Mouse (Mus musculus) macrophage (primary cell): ENCODE results near the gene Polr2i. TPM values are rescaled to one million over a fixed set of nuclear protein-coding genes. Genes with fewer than 3 reads are reported as not detected.
"Not testable (repeated sequence)": the region's sequence is repeated elsewhere in the genome, so short reads cannot be mapped to it uniquely, and the experiment has no call there.

Source experiments
- H3K27ac ChIP-seq: fragments of 350-480 bp; formaldehyde crosslinking; 2 replicates; pipeline ENCODE4 v1.9.0; 2021
- H3K36me3 ChIP-seq: fragments of 350-480 bp; formaldehyde crosslinking; 2 replicates; pipeline ENCODE4 v1.9.0; 2021; ENCODE audit errors: inconsistent target
- H3K4me3 ChIP-seq: fragments of 350-480 bp; formaldehyde crosslinking; 2 replicates; pipeline ENCODE4 v1.9.0; 2021; ENCODE audit errors: inconsistent target
- H3K79me2 ChIP-seq: fragments of 350-480 bp; formaldehyde crosslinking; 2 replicates; pipeline ENCODE4 v1.9.0; 2021; ENCODE audit errors: inconsistent target
- WGBS: methylation state at CpG from one replicate; pipeline ENCODE4 v1.1.7; 2026; ENCODE audit warnings: inconsistent platforms; ENCODE audit not compliant: missing documents; 5-methylcytosine and 5-hydroxymethylcytosine counted together
- polyA plus RNA-seq: library from polyadenylated mRNA; stranded (reverse); fragments of 250-400 nt; gene quantifications from 3 replicates; pipeline ENCODE4 v1.2.4, GENCODE M21; 2018; ENCODE audit warnings: inconsistent platforms

Gene Polr2i
- polyA plus RNA-seq, 1 experiment from 2014 or later, result 34.2 TPM

GRCm38 (mm10) chr7:30197592-30198129, 34.1 kb upstream of the Polr2i start:
- no peak overlapping the region for H3K27ac ChIP-seq
- 51% methylated on average over 5 of the region's 5 CpGs for WGBS

GRCm38 (mm10) chr7:30198481-30198971, 33.2 kb upstream of the Polr2i start, which contains the start of gene Capns1:
Capns1 (minus strand) TSS chr7:30198811.
- no peak within 1 kb of the TSS for H3K4me3 ChIP-seq
- 13% methylated on average over 8 of the region's 8 CpGs for WGBS

More at GRCm38 (mm10) chr7:30197592-30198129, 34.1 kb upstream of the Polr2i start:
- H3K4me3 ChIP-seq, result no peak overlapping the region
- peaks cover 20% of the 10 kb centered on the region for H3K79me2 ChIP-seq
- H3K36me3 ChIP-seq, result peaks cover 3% of the 10 kb centered on the region; the same call in 1 of the 2 replicates

GRCm38 (mm10) chr7:30199498-30200139, 32.1 kb upstream of the Polr2i start:
- 88% methylated on average over 18 of the region's 18 CpGs for WGBS
- no peaks in the 10 kb centered on the region for H3K36me3 ChIP-seq
- H3K79me2 ChIP-seq, result peaks cover 2% of the 10 kb centered on the region
- H3K4me3 ChIP-seq, result no peak overlapping the region
- no peak overlapping the region for H3K27ac ChIP-seq

More at GRCm38 (mm10) chr7:30198481-30198971, 33.2 kb upstream of the Polr2i start, which contains the start of gene Capns1:
- Histone ChIP-seq H3K27ac (no peak within 1 kb of the TSS), H3K36me3 (no peaks in the 10 kb centered on the region), H3K79me2 (peaks cover 11% of the 10 kb centered on the region)

- 94% methylated on average over 5 of the region's 5 CpGs for WGBS
These were observed 31.5 kb upstream of the Polr2i start for GRCm38 (mm10) chr7:30200200-30200599.

DNA sequence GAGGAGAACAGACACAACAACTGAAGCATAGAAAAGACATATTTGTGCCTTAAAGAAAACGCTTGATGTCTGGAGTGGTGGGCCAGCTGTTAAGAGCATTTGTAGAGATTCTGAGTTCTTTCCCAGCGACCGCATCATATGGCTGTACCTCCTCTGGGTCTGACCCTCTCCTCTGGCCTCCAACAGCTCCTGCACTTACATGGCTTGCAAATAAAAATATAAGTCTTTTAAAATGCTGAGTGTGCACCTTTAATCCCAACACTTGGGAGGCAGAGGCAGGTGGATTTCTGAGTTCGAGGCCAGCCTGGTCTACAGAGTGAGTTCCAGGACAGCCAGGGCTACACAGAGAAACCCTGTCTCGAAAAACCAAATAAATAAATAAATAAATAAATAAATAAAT, 31.1 kb upstream of the Polr2i start:
- H3K36me3 ChIP-seq, H3K27ac ChIP-seq, H3K4me3 ChIP-seq, H3K79me2 ChIP-seq: not testable (repeated sequence)
- 100% methylated on average over 3 of the region's 5 CpGs for WGBS

More at GRCm38 (mm10) chr7:30200200-30200599, 31.5 kb upstream of the Polr2i start:
- H3K36me3 ChIP-seq, result no peaks in the 10 kb centered on the region
- H3K4me3 ChIP-seq, result no peak overlapping the region
- H3K27ac ChIP-seq, result no peak overlapping the region
- no peaks in the 10 kb centered on the region for H3K79me2 ChIP-seq

DNA sequence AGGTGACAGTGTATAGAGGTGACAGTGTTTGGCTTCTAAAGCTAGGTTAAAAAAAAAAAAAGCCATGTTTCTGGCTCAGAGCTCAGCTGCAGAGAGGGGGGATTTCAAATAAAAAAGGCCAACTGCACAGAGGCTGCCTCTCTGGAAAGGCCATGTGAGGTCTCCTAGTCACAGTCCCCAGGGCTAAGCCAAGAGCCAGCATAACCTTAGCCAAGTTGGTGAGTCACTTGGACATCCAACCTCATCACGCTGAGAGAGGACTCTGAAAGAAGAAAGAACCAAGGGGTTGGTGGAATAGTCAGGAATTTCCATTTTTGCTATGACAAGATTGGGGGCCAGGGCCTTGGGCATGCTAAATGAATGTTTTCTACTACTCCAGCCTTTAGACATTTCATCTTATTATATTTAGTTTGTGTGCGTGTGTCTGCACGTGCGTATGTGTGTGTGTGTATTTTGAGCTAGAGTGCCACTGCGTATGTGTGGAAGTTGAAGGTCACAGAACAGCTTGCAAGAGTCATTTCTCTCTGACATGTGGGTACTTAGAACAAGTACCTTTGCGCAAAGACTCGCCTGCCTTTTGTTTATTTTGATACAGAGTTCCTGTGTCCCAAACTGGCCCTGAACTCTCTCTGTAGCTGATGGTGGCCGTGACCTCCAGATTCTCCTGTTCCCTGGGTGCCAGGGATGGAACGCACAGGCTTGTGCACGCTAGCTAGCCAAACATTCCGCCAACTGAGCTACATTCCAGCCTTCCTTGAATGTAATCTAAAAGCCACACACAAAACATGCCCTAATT, 28.7 kb upstream of the Polr2i start:
- Histone ChIP-seq H3K4me3 (no peak overlapping the region), H3K36me3 (no peaks in the 10 kb centered on the region), H3K79me2 (no peaks in the 10 kb centered on the region), H3K27ac (no peak overlapping the region)
- whole genome bisulfite sequencing, result 96% methylated on average over 11 of the region's 11 CpGs

GRCm38 (mm10) chr7:30204380-30204779, 27.4 kb upstream of the Polr2i start:
- Histone ChIP-seq H3K79me2 (no peaks in the 10 kb centered on the region), H3K4me3 (no peak overlapping the region), H3K36me3 (no peaks in the 10 kb centered on the region), H3K27ac (no peak overlapping the region)
- WGBS, result 49% methylated on average over 8 of the region's 8 CpGs

DNA sequence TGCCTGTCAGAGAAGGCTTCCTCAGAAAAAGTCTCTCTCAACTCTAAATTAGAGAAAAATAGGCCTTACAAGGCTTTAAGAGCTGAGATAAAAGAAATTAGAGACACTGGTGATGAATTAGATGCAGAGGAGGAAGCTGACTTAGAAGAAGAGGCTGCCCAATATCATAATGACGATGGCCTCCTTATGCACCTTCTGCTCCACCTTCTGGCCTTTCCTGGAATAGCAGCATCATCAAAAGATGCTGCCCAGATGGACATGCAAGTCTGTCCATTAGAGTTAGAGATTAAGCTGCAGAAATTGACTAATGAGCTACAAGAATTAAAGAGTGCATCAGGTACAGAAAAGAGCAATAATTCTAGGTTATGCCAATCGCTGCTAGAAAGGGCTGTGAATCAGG, 26.4 kb upstream of the Polr2i start:
- 14% methylated on average over 2 of the region's 2 CpGs for WGBS
- Histone ChIP-seq H3K27ac (no peak overlapping the region), H3K4me3 (no peak overlapping the region), H3K36me3 (no peaks in the 10 kb centered on the region), H3K79me2 (no peaks in the 10 kb centered on the region)

DNA sequence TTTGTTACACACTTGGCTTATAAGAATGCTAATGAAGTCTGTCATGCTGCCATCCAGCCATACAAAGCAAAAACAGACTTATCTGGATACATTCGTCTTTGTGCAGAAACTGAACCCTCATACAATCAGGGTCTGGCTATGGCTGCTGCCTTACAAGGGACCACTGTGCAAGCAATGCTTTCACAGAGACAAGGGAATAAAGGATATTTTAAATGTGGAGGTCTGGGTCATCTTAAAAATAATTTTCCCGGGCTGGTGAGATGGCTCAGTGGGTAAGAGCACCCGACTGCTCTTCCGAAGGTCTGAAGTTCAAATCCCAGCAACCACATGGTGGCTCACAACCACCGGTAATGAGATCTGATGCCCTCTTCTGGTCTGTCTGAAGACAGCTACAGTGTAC, 25.4 kb upstream of the Polr2i start:
- whole genome bisulfite sequencing, result 69% methylated on average over 5 of the region's 5 CpGs

DNA sequence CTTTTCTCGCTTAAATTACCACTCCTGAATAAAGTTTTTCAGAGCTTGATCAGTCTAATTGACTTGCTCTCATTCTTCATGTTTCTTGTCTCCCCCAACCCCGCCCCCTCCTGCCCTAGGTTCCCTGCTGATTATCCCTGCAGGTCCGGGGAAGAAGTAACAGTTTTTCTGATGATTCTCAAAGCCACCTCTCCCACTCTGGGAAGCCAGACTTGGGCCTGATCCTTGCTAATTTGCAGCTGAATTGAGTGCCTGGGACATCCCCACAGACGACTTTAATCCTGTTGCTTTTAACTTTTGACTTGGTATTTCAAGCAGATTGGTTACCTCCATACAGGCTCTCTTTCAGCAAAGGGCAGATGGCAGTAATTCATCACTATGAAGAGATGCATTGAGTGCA, 20.7 kb upstream of the Polr2i start:
- WGBS, result 63% methylated on average over 3 of the region's 4 CpGs
- no peak overlapping the region for H3K27ac ChIP-seq
- H3K79me2 ChIP-seq, result no peaks in the 10 kb centered on the region
- H3K4me3 ChIP-seq, result no peak overlapping the region
- H3K36me3 ChIP-seq, result no peaks in the 10 kb centered on the region

More for the DNA sequence above, 25.4 kb upstream of the Polr2i start:
- not testable (repeated sequence) for H3K27ac ChIP-seq, H3K79me2 ChIP-seq, H3K4me3 ChIP-seq, H3K36me3 ChIP-seq

DNA sequence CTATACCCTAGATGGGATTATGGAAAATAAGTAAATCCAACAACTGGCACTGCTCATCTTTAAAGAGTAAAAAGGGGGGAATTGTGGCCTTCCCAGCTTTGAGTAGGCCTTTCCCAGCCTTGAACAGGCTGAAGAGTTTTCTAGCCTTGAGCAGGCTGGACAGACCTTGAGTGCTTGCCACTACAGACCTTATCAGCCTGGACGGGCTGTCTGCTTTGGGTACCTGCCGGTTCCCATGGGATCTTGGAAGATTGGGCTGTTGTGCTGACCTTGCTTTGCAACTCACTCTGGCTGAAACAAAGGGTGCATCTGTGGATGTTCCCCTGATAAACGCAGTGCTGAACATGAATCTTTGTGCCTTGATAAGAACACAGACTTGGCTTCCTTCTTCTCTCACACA, 17.9 kb upstream of the Polr2i start:
- no peak overlapping the region for H3K27ac ChIP-seq
- no peaks in the 10 kb centered on the region for H3K79me2 ChIP-seq
- H3K36me3 ChIP-seq, result no peaks in the 10 kb centered on the region
- no peak overlapping the region for H3K4me3 ChIP-seq
- 93% methylated on average over 3 of the region's 3 CpGs for WGBS

DNA sequence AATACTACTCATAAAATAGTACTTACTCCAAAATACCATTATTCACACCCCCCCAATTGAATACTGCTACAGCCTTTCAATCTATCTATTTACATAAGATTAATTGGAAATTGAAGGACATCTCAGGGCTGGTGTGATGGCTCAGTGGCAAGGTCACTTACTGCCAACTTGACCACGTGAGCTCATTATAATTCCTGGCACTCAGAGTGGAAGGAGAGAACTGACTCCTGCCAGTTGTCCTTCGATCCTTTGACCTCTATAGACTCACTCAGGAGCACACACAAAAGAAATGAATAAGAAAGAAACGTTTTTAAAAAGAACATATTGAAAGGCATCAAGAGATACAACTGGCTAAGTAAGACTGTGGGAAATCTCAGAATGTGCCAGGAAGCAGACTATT, 15.9 kb upstream of the Polr2i start:
- no peak overlapping the region for H3K27ac ChIP-seq
- no peaks in the 10 kb centered on the region for H3K79me2 ChIP-seq
- 96% methylated on average over 3 of the region's 3 CpGs for WGBS
- H3K4me3 ChIP-seq, result no peak overlapping the region
- H3K36me3 ChIP-seq, result no peaks in the 10 kb centered on the region

GRCm38 (mm10) chr7:30216723-30217151, 15.0 kb upstream of the Polr2i start:
- under 1% methylated on average over 16 of the region's 16 CpGs for WGBS

GRCm38 (mm10) chr7:30217277-30217676, 14.5 kb upstream of the Polr2i start:
- H3K36me3 ChIP-seq, result no peaks in the 10 kb centered on the region
- no peaks in the 10 kb centered on the region for H3K79me2 ChIP-seq
- 90% methylated on average over 2 of the region's 2 CpGs for WGBS
- H3K27ac ChIP-seq, result no peak overlapping the region
- H3K4me3 ChIP-seq, result no peak overlapping the region

More at GRCm38 (mm10) chr7:30216723-30217151, 15.0 kb upstream of the Polr2i start:
- Histone ChIP-seq H3K27ac (no peak overlapping the region), H3K79me2 (no peaks in the 10 kb centered on the region), H3K4me3 (no peak overlapping the region), H3K36me3 (no peaks in the 10 kb centered on the region)
